Mouse (Mus musculus) liver, postnatal 0 days (tissue): ENCODE results near the gene Gm10717.
"Not testable (repeated sequence)": the region's sequence is repeated elsewhere in the genome, so short reads cannot be mapped to it uniquely, and the experiment has no call there.

Experiments used
- CTCF ChIP-seq: sonication (generic); IDR thresholded peaks from 2 replicates; pipeline ENCODE4 v1.5.1; 2016; ENCODE audit warnings: antibody characterized with exemption, low read depth
- EP300 ChIP-seq: IDR thresholded peaks from 2 replicates; pipeline ENCODE4 v1.6.1; 2016; ENCODE audit warnings: antibody characterized with exemption, low read depth, mild to moderate bottlenecking

GRCm38 (mm10) chr9:3015354-3015753 is 9.9 kb upstream of the Gm10717 start, which contains the start of gene Gm10720:
- not testable (repeated sequence) for TF ChIP-seq CTCF, EP300
